Mouse (Mus musculus): ENCODE data around the gene Gm3402.

DNA sequence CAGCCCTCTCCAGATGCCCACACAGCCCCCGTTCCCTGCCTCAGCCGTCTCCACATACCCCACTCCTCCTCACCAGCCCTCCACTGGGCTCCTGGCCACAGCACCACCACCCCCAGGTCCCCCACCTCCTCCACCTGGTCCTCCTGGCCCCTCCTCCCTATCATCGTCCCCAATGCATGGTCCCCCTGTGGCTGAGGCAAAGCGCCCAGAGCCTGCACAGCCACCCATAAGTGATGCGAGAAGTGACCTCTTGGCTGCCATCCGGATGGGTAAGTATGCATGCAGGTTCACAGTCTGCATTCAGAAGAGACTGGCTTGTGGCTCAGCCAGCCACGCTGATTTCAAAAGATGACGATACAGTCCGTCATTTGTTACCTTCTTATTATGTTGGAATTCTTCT is 45.6 kb upstream of the Gm3402 start:
- TF ChIP-seq CTCF (IDR thresholded peaks at IDR 0.05; ENCODE audit: control insufficient read depth, insufficient read depth, insufficient replicate concordance, low read depth, low read length): no peak
- TF ChIP-seq POLR2A (IDR thresholded peaks at IDR 0.05; ENCODE audit: control insufficient read depth, low read depth, low read length): no peak
